Mouse (Mus musculus) right cerebral cortex, postnatal 4 days (tissue): ENCODE data around the gene Tpsab1.

ENCODE experiments used
- DNase-seq: peaks from one replicate; pipeline ENCODE4 v3.0.0-alpha.2; 2022

Tpsab1 gene

DNA sequence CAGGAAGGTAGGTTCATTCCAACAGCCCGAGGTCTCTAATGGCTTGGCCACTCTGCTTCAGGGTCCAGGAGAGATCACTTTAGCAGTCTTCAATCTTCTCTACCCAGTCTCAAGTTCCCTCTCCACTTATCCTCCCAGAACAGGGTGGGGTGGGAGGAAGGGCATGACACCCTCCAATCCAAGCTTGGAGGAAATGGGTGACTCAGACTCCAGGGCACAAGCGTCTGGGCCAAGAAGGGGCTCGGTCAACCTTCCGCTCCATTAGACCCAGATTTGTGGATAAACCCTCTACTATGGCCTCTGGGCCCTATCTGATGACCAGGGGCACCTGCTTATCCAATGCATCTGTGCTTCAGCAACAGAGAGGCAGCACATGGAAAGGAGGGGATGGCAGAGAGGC is at the start of gene Tpsab1:
Gene Tpsab1, minus strand, starts transcription at position 101 of the 400 bp plus-strand sequence.
- no peak for DNase-seq

DNA sequence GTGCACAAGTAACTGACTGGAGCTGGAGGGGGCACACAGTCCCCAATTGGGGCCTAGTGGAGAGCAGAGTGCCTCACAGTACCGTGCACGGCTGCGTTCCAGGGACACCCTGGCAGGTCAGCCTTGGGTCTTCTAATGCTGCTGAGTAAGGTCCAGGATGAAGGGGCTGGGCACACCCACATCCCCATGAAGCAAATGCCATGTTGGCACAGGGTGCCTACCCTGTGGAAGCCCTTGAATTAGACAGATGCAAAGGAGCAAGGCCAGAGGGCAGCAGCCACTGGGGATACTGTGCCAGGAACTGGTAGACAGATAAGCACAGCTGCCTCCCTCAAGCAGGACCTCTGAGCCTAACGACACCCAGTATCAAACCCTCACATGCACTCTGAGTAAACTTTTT is 49.2 kb upstream of the Tpsab1 start:
- no peak for DNase-seq

DNA sequence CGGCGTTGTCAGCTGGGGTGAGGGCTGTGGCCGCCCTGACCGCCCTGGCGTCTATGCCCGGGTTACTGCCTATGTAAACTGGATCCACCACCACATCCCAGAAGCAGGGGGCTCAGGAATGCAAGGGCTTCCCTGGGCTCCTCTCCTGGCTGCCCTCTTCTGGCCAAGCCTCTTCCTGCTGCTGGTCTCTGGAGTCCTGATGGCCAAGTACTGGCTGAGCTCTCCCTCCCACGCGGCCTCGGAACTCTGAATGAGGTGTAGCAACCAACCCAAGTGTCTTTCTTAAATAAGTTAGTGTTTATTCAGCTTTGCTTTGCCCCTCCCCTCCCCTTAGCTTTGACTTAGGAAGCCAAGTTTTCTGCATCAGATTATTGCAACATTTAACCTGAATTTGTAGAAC is 28.6 kb upstream of the Tpsab1 start:
- DNase-seq: no peak

DNA sequence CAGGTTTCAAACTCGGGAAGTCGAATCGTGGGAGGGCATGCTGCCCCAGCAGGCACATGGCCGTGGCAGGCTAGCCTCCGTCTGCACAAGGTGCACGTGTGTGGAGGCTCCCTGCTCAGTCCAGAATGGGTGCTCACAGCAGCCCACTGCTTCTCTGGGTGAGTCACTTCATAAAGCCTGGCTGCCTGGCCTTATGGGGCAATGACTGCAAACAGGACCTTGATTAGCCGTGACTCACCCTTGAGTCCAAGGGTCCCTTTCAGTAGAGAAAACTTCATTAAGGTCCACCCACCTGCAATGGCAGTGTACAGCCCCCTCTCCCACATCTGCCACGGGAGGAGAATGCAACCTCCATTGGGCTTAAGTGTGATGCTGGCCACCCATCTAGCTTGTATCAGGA is 27.1 kb upstream of the Tpsab1 start:
- no peak for DNase-seq

DNA sequence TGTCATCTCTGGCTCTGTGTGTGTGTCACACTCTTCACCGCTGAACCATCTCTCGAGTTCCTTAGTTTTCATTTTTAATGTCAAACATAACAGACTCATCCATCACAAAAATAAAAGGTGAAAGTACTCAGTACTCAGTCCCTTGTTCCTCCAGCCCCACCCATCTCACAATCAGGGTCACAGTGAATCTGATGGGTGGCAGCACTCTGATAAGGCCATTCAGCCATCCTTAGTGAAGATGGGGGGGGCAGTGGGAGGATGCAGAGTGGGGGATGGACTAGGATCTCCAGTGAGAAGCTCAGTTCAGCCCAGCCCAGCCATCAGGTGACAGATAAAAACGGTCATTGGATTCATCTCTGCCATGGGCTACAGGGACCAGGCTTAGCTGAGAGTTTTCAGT is 23.6 kb upstream of the Tpsab1 start, which contains the start of gene Tpsg1:
Gene Tpsg1, plus strand, starts transcription at position 301 of the 400 bp plus-strand sequence.
- DNase-seq: no peak

DNA sequence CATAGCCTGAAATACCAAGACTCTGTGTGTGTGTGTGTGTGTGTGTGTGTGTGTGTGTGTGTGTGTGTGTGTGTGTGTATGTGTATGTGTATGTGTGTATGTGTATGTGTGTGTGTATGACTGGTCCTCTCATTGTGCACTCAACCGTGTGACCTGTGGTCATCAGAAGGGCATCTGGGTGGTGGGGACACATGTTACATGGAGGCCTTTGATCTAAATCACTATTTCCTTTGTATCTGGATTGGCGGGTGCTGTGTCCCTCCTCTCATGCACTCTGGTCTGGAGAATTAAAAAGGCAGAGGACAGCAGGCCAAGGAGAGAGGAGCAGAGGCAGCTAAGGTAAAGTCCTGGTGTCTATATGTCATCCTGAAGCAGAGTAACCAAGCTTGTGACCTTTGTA is 20.6 kb upstream of the Tpsab1 start, which contains the start of gene Tpsb2:
Gene Tpsb2, plus strand, starts transcription at position 301 of the 400 bp plus-strand sequence.
- DNase-seq: no peak

DNA sequence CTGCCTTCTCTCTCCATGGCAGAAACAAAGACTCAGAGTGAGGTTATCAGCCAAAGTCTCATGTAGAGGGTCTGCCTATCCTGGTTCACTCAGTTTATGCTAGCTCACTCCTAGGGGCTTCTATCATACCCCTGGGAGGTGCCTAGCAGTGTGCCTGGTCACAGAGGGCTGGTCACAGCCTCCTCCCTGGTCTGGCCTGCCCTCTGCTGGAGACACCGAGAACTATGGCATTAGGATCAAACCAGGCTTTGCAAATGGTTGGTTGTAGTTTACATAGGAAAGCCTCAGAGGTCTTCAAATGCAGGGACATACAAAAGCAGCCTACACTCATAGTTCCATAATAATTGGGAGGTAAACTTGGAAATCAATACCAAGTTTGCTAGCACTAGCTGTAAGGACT is 18.4 kb upstream of the Tpsab1 start:
- DNase-seq: peak; percentile 54

DNA sequence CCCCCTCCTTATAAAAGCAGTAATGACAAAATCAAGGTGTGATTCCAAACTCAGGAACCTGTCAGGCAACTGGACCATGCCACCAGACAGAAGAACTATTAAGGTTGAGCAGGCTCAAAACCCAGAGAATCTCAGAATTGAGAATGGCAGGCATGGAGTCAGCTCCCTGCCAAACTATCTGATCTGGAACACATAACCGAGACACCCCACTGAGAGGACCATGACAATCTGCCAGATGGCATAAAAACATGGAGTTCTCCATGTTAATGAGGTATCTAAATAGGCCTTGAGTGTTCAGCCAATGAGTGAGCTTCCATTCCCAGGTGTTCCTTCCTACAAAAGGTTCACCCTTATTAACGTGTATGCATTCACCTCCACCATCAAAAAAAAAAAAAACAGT is 15.9 kb upstream of the Tpsab1 start:
- DNase-seq: no peak

DNA sequence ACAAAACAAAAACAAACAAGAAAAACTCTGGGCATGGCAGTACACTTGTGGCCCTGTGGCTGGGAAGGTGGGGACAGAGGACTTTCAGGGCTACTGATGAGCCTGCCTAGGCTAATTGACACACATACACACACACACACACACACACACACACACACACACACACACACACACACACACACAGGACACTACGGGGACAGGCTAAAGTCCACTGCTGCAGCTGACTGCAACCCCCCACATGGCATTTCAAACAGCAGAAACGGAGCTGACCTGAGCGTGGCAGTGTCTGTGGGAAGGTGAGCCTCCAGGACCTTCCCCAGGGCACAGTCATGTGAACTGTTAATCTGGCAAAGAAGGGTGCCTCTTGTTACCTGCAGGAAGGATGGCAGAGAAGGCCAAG is 3.9 kb downstream of the Tpsab1 start:
- no peak for DNase-seq

DNA sequence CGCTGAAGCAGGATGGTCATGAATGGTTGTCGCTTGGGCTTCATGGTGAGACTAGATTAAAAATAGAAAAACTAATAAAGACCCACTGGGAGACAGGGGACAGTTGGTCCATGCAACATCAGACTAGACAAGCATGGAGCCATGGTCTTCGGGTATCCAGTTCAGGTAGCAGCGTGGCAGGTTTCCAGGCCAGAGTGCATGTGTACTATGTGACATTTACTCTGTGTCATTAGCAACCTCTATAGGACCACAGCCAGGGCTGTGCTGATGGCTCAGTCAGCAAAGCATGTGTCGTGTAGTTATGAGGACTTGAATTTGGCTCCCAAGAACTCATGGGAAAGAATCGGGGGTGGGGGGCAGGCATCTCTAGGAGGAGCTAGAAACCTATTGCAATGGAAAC is 5.4 kb downstream of the Tpsab1 start:
- DNase-seq: no peak

DNA sequence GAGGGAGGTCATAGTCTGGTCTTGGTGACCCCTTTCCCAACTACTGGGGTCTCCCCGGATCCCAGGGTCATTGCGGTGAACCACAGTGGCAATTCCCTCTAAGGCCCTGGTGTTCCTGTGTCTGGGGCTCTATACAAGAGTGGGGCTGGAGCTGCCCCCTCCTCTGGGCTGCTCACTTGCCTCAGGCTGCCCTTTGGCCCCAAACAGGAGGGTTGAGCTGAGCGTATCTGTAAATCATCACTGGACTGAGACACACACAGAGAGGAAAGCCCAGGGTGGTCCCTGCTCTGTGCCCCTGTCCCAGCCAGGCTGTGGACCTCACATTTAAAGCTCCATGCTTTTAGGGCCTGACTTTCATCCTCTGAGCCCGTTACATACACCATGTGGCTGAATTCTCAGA is 7.1 kb downstream of the Tpsab1 start:
- no peak for DNase-seq

DNA sequence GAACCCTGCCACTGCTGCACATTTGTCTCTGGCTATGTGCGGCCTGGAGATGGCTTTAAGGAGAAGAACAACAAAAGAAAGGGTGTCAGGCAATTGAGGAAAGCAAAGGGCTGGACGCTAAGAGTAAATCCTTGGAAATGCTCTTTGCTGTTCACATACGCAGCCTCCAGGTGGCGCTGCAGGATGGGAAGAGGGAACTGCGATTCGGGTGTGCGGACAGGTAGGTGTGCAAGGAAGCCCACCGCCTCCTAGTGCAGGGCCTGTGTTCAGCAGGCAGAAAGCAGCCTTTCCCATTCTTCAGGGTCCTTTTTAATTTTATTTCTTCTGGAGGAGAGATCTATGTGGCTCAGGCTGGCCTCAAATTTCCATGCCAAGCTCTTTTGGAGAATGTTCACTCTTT is 11.4 kb downstream of the Tpsab1 start:
- peak; percentile 85 for DNase-seq

DNA sequence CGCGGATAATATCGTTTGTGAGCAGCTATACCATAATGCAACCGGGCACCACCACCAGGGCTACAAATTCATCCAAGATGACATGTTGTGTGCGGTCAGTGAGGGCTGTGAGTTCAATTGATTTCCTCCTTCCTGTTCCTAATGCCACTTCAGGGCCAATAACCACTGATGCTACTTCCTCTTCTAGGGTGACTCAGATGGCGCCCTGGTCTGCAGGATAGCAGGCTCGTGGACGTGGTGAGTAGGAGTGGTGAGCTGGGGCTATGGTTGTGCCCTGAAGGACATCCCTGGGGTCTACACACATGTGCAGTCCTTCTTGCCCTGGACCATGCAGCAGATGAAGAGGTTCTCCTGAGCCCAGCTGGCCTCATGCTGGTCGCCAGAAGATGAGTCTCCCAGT is 13.0 kb downstream of the Tpsab1 start:
- DNase-seq: no peak

DNA sequence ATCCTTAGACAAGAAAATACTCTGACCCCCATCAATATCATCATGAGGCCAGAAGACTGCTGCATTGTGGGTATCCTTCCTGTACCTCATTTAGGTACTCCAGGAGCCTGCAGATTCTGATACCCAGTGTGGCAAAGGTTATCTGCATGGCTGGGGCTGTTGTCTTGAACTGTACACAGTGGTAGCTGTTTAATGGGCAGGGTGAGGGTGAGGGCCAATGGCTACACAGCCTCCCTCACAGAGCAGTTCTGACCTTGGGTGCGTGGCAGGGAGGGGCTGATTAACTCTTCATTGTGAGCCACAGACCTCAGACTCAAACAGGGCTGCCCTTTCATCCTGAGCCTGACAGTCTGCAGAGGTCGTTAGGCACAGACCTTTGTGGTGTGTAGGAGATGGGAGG is 22.4 kb downstream of the Tpsab1 start:
- DNase-seq: no peak

DNA sequence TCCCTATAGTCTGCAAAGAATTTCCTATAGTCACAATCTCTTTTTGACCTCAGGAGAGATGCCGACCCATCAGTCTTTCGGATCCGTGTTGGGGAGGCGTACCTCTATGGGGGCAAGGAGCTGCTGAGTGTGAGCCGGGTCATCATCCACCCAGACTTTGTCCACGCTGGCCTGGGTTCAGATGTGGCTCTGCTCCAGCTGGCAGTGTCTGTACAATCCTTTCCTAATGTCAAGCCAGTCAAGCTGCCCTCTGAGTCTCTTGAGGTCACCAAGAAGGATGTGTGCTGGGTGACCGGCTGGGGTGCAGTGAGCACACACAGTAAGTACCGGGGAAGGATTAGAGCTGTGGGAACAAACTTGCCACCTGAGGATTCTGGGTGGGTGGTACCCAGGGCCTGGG is 24.5 kb downstream of the Tpsab1 start:
- DNase-seq: no peak

DNA sequence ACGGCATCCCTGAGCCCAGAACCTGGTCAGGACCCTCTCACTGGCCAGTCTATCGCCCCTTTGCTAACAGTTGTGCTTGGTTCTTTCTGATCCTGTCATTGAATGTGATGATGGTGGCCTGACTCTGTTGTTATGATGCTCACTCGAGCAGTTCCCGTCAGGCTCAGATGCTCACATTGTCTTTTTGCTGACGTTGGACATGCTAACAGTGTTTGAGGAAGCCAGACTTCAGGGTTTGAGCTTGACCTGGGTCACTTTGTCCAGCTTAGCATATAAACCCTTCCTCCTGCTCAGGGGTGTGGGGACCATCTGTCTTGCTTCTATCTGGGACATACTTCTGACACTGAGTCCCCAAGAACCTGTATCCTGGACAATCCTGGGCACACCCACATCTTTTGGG is 27.0 kb downstream of the Tpsab1 start, which contains the start of gene Prss29:
Gene Prss29, plus strand, starts transcription at position 301 of the 400 bp plus-strand sequence.
- no peak for DNase-seq

DNA sequence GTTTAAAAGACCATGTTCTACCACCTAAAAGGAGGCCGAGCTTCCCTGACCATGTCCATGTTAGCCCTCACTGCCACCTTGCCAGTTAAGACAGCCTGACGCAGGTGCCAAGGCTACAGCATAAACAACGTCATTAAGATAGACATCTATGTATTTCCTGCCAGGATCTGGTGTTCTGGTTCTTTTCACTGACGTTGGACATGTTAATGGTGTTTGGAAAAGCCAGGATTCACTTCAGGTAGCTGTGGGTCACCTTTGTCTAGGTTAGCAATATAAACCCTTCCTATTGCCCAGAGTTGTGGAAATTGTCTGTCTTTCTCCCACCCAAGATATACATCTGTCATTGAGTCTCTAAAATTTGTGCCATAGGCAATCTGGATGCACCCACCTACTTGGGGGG is 37.0 kb downstream of the Tpsab1 start, which contains the start of gene Prss28:
Gene Prss28, plus strand, starts transcription at position 301 of the 400 bp plus-strand sequence.
- no peak for DNase-seq

DNA sequence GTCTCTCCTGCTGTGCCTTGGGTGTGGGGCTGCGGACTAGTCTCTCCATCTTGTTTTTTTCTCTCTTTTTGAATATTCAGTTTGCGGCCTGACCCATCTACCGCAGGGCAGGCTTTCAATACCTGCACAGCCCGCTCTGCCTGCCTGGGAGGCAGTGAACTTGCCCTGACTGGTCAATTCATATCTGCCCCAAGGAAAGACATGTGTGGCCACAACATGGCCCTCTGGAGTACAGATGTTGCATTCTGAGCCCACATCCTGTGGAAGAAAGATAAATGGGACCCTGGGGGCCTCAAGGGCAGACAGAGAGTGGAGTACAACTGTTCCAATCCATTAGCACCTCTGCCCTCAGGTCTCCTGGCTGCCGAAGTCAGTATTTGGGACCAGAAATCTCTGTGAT is 47.3 kb downstream of the Tpsab1 start, which contains the start of gene Prss34:
Gene Prss34, plus strand, starts transcription at position 301 of the 400 bp plus-strand sequence.
- no peak for DNase-seq

DNA sequence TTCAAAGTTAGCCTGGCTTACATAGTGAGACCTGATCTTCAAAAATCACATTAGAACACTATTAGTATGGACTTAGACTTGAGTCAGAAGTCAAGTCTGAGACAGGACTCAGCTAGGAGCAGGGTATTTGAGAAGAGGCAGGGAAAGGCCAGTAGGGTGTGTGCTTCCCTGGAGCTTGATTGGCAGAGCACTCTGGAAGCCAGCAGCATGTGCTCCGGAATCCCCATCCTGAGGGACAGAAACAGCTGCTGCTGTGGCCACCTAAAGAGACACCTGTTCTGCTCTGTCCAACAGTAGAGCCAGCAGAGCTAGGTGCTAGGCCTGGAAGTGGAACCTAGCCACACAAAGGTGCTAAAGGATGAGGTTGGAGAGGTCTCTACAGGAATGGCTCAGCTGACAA is 51.3 kb downstream of the Tpsab1 start:
- DNase-seq: no peak

DNA sequence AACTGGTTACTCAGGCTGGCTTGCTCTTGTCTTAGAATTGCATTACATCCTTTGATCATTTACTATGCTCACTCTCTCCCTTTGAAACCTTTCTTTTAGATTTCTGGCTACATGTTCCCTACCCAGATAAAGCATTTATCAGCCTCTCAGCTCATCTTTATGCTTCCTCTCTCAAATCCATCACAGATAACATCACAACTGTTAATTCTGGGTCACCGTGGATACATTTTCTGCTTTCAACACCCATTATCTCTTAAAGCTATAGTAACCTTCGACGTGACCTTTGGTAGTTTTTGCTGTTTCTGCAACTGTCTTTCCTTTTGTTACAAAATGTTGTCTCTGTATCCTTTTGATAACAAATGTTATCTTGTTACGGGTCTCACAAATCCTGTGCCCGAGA is 51.9 kb downstream of the Tpsab1 start:
- no peak for DNase-seq
